Mouse (Mus musculus): Measurements from ENCODE around the gene Vmn2r75. TPM values are rescaled to one million over a fixed set of nuclear protein-coding genes. Genes with fewer than 3 reads are reported as not detected.
"Not testable (repeated sequence)": the region's sequence is repeated elsewhere in the genome, so short reads cannot be mapped to it uniquely, and the experiment has no call there.

Vmn2r75 gene
- polyA plus RNA-seq (2014; fragmentation: Nextera tagmentation; extraction: Ambion mirVana) = not detected in 2 replicates

- not testable (repeated sequence) for H3K9me3 ChIP-seq (ENCODE audit: control insufficient read depth, low read length); H3K4me3 ChIP-seq (replicated peaks; ENCODE audit: low read length); DNase-seq (ENCODE audit: low spot score); H3K36me3 ChIP-seq (replicated peaks; ENCODE audit: control insufficient read depth, insufficient read depth); H3K27me3 ChIP-seq (ENCODE audit: control insufficient read depth, insufficient read depth, low read length); H3K4me1 ChIP-seq (replicated peaks; ENCODE audit: control insufficient read depth, insufficient read depth, low read length); ATAC-seq (ENCODE audit: low FRiP score); H3K9ac ChIP-seq; H3K27ac ChIP-seq; H3K4me2 ChIP-seq (replicated peaks)
- 54% methylated on average over 1 of the region's 1 CpGs for WGBS
These were observed at the start of gene Vmn2r75 for GRCm38 (mm10) chr7:86171678-86172077. Gene Vmn2r75 (minus strand): TSS chr7:86171778.

- Histone ChIP-seq H3K4me1 (replicated peaks; ENCODE audit: control insufficient read depth, insufficient read depth, low read length) (no peaks in the 10 kb centered on the region), H3K4me2 (replicated peaks) (no peak overlapping the region), H3K27ac (no peak overlapping the region), H3K36me3 (replicated peaks; ENCODE audit: control insufficient read depth, insufficient read depth) (no peaks in the 10 kb centered on the region), H3K9me3 (ENCODE audit: control insufficient read depth, low read length) (no peaks in the 10 kb centered on the region), H3K27me3 (ENCODE audit: control insufficient read depth, insufficient read depth, low read length) (no peaks in the 10 kb centered on the region), H3K4me3 (replicated peaks; ENCODE audit: low read length) (no peak overlapping the region), H3K9ac (no peak overlapping the region)
- peak; percentile 61 for DNase-seq (ENCODE audit: low spot score)
- ATAC-seq (ENCODE audit: low FRiP score) = peak; percentile 72; the same call in 1 of the 2 replicates
These were observed 39.8 kb upstream of the Vmn2r75 start for GRCm38 (mm10) chr7:86211345-86211744.

Other genes starting within 250 kb of the Vmn2r75 start
- not detected in 2 replicates for gene Vmn2r74, start 210.1 kb downstream of the Vmn2r75 start, polyA plus RNA-seq (2014; fragmentation: Nextera tagmentation; extraction: Ambion mirVana)
- not detected in 2 replicates for gene Vmn2r76, start 74.5 kb upstream of the Vmn2r75 start, polyA plus RNA-seq (2014; fragmentation: Nextera tagmentation; extraction: Ambion mirVana)
- gene Olfr310, start 105.4 kb upstream of the Vmn2r75 start, polyA plus RNA-seq (2014; fragmentation: Nextera tagmentation; extraction: Ambion mirVana) = not detected in 2 replicates
- gene Olfr309, start 141.9 kb upstream of the Vmn2r75 start, polyA plus RNA-seq (2014; fragmentation: Nextera tagmentation; extraction: Ambion mirVana) = not detected in 2 replicates
- gene Olfr308, start 153.9 kb upstream of the Vmn2r75 start, polyA plus RNA-seq (2014; fragmentation: Nextera tagmentation; extraction: Ambion mirVana) = not detected in 2 replicates
- not detected in 2 replicates for gene Olfr307, start 165.8 kb upstream of the Vmn2r75 start, polyA plus RNA-seq (2014; fragmentation: Nextera tagmentation; extraction: Ambion mirVana)
- gene Olfr305, start 195.2 kb upstream of the Vmn2r75 start, polyA plus RNA-seq (2014; fragmentation: Nextera tagmentation; extraction: Ambion mirVana) = not detected in 2 replicates
- gene Olfr304, start 214.9 kb upstream of the Vmn2r75 start, polyA plus RNA-seq (2014; fragmentation: Nextera tagmentation; extraction: Ambion mirVana) = not detected in 2 replicates
- gene Olfr303, start 226.0 kb upstream of the Vmn2r75 start, polyA plus RNA-seq (2014; fragmentation: Nextera tagmentation; extraction: Ambion mirVana) = not detected in 2 replicates
- gene Olfr301, start 232.1 kb upstream of the Vmn2r75 start, polyA plus RNA-seq (2014; fragmentation: Nextera tagmentation; extraction: Ambion mirVana) = not detected in 2 replicates